Mouse (Mus musculus): Measurements from ENCODE around the gene Adm. TPM values are rescaled to one million over a fixed set of nuclear protein-coding genes. Genes with fewer than 3 reads are reported as not detected.

Gene Adm
- polyA plus RNA-seq, 1 experiment from 2014 or later, result 3.1 TPM

Other genes with a start within 250 kb of the Adm start
- 28.7 and 30.9 TPM in 2 replicates for gene Sbf2, start 12.7 kb upstream of the Adm start, polyA plus RNA-seq (2015; fragmentation: Nextera tagmentation; extraction: Ambion mirVana)
- gene Ampd3, start 140.5 kb downstream of the Adm start, polyA plus RNA-seq (2015; fragmentation: Nextera tagmentation; extraction: Ambion mirVana), result 2.8 and 3.7 TPM in 2 replicates
- gene Rnf141, start 216.8 kb downstream of the Adm start, polyA plus RNA-seq (2015; fragmentation: Nextera tagmentation; extraction: Ambion mirVana), result 18.5 and 19.0 TPM in 2 replicates
- 2.4 and 3.2 TPM in 2 replicates for gene Lyve1, start 235.6 kb downstream of the Adm start, polyA plus RNA-seq (2015; fragmentation: Nextera tagmentation; extraction: Ambion mirVana)

All from limb, embryonic 13.5 days (tissue).